Mouse (Mus musculus) ZHBTc4 (cell line): ENCODE measurements at regions not wholly inside any gene's neighbourhood (a gene's known extent, or its start where the extent isn't known, plus 50 kb on each side); places are given as distances from the start of the nearest gene placed in this dataset.

ENCODE experiments used
- DNase-seq: peaks from one replicate; pipeline ENCODE4 v3.0.0-alpha.2; 2011; ENCODE audit warnings: low read depth, low spot score

DNA sequence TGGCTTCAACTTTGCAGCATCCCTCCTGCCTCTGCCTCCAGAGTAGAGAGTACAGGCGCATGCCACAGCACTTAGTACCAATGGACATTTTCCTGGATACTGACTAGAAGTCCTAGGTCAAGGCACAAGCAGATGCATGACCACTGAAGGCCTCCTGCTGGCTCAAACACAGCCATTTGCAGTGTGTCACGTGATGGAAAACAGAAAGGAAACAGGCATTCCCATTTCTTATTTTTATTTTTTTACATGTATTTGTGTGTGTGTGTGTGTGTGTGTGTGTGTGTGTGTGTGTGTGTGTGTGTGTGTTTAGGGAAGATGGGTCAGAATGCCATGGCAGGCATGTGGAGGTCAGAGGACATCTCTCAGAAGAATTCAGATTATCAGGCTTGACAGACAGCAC is 65.6 kb downstream of the Thap12 start:
- no peak for DNase-seq

DNA sequence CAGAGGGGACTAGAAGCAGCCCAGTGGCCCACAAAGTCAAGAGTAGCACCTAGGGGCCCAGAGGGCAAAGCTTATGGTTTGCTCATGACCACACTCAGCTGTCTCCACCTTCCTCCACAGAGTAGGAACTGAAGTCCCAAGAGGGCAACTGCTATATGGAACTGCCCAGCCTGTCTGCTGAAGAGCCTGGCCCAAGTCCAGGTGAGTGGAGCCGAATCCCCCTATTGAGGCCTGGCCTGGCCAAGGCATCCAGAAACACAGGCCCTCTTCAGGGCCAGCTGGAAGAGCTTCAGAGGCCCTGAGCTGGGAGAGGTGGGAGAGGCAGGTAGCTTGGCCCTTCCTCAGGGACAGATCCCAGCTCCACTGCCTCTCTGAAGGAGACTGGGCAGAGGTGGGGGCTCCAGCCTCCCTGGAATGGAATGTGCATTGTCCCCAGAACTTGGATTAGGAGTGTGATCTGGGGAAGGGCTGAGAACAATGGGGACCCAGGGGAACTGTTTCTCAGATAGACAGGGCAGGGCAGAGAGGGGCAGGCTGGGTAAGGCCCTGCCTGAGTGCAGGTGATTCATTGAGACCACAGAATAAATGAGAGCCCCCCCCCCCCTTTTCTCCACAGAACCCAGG is 65.7 kb upstream of the Wnt11 start:
- peak; percentile 57 for DNase-seq

DNA sequence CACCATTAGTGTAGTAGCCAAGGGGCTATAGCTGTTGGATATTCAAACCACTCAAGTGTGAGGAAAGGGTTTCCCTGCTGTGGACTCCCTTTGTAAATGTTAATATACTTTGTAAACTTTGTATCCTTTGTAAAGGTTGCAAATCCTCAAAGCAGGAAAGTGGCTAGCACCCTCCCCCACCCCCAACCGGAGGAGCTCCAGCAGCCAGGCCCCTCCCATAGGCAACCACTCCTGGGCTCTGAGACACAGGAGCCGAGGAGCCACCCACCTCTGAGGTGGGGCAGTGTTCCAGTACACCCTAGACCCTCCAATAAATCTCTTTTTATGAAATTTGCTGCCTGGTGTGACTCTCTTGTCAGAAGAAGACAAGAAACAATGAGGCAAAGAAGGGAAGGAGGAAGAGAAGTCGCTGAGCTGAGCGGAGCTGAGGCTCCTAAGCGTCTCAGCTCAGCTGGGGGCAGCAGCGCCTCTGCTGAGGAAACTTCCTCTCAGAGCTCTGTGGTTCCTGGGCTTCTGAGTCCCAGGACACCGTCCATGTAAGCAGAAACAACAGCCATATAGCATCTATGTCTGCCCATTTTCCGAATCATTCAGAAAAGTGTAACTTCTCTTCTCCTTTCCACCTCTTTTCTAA is 64.5 kb upstream of the Wnt11 start:
- peak; percentile 88 for DNase-seq

DNA sequence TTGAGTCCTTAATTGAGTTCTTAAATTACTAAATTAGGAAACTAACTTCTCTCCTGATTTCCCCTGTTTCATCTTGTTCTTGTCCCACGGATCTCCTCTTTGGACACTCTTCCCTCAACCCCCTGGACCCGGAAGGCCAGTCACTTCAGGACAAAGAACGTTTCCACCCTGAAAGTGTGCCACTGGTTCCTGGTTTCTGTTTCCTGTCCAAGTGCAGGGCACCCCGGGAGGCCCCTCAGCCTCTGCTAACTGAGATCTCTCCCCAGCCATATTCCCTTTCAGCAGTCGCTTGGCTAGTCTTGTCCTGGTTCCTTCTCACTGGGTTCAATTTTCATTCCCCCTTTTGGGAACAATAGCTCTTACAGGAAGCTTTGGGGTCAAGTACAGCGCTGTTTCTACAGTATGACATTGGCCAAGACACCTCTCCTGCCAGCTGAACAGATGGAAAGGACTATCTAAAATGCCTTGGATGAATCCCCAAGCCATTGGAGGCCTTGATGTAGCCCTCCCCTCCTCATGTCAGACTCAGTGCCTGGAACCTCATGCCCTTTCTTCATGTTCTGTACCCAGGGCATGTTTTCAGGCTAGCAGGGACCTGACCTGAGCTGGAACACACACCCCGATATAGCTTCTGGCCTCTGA is 63.7 kb upstream of the Wnt11 start:
- no peak for DNase-seq

DNA sequence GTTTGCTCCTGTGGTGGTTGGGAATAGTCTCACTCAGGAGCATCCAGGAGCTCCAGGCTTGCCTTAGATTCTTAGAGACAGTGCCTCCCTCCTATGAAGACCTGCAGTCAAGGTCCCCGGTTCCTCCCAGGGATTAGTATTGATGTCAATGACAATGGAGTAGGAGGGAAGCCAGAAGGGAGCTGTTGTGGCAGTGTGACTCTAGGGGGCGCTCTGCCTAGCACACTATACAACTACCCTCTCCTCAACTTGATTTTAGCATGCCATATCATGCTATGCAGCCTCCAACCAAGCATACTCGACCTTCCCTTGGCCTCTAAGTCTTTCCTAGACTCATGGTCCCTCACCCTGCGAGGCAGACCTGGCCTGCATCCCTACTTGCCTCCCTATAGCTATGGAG is 60.3 kb upstream of the Wnt11 start:
- peak; percentile 82 for DNase-seq

DNA sequence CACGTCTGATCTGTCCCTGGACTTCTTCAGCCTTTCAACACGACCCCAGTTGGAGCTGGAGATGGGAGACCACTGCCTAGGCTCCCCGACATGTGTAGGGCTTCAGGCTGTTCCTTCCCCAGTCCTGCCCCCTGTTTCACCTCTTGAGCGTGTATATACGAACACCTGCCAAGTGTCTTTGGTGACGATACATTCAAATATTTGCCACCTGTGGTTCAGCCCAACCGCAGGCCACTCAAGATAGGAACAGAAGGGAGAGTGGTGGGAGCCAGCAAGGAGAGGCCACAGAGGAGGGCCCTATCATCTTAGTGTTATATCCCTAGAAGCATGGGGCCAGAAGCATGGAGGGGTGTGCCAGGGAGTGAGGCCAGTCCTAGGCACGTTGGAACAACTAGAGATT is 59.9 kb upstream of the Wnt11 start:
- no peak for DNase-seq

DNA sequence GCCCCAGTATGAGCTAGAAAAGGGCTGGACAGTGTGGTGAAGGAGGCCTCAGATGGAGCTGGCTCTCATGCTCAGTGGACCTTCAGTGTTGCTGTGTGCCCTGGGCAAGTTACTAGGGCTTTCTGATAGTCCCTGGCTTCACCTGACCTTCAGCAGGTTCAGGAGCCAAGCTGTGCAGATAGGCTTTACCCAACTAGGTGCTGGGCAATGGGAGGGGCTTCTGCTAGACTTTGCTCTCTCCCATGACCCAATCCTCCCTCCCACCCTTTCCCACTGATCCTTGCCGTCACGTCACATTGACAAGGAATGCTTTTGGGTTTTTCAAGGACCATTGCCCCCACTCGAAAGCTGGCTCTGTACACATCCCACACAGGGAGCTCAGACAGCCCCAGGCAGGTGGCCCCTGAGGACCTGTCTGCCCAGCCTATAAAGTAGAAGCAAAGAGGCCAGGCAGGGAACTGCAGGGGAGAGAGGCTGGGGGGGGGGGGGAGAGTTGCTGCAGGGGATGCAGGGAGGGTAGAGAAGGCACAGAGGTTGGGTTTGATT is 57.5 kb upstream of the Wnt11 start:
- DNase-seq = no peak

DNA sequence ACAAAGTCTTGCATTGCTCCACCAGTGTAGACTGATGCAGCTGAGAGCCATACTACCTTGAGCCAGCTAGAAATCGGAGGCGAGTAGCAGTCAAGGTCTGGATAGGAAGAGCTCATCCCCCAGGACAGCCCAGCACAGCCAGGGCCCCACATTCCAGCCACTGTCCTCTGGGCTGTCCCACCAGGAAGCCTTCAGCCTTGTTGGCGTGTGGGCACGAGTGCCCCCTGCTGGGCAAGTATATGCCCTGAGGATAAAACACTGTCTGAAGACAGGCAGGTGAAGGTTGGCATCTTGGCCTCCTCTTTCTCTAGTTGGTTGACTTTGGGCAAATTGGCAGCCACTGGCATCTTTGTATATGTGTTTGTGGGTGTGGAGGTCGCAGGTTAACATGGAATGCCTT is 56.0 kb upstream of the Wnt11 start:
- DNase-seq = peak; percentile 79

DNA sequence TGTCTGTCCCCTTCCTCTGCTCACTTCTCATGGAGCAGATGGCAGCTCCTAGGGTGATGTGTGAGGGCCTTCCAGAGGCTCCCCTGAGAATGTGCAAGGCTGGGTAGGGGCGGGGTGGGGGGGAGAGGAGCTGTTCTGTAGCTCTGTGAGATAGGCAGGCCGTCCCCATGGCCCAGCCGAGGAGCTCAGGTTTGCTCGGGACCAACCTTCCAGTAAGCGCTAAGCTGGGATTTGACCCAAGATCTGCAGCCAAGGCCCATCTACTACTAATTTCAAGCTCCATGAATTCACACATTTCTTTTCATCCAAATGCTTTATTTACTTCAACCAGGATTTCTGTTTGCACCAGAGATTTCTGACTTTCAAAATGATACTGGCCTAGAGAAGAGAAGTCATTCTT is 51.4 kb upstream of the Wnt11 start:
- DNase-seq = no peak

DNA sequence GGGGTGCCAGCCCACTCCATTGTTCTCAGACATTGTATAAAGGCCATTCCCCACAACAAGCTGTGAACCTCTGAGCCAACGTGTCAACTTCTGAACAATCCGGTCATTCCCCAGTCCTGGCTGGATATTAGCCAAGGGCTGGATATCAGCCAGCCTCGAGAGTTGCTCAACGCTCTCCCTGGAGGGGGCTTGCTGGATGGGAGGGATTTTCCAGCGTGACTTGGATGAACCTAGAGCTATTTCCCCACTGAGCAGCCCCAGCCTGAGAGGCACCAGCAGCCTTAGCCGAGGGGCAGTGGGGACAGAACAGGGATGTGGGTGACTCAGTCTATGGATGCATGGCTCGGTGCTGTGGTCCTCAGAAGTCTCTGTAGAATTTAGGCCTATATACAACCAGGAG is 51.0 kb upstream of the Wnt11 start:
- no peak for DNase-seq

DNA sequence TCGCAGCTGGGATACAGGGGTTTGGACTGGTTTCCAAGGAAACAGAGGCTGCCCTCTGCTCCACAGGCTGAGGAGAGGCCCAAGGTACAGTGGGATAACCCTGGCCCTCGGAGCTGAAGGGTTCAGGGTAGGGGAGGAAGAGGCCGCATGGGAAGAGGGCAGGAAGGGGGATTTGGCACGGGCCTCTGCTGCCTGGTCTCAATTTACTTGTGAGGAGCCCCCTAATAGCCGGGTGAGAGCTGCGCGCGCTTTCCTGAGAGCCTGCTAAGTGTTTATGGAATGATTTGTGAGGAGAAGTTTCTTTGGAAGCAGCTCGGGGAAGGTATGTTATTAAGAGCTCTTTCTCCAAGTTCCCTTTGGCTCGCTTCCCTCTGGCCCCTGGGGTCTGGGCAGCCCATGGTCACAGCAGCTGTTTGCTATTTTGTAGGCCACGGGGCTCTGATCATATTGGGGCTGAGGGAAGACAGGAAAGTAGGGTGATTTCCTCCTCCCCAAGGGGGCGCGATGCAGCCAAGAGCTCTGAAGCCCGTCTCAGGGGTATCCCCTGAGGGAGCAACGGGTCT is 50.5 kb upstream of the Wnt11 start:
- DNase-seq = no peak
